Comparison of ENCODE assay signal across 11 mouse cellular contexts in the genomic region with DNA sequence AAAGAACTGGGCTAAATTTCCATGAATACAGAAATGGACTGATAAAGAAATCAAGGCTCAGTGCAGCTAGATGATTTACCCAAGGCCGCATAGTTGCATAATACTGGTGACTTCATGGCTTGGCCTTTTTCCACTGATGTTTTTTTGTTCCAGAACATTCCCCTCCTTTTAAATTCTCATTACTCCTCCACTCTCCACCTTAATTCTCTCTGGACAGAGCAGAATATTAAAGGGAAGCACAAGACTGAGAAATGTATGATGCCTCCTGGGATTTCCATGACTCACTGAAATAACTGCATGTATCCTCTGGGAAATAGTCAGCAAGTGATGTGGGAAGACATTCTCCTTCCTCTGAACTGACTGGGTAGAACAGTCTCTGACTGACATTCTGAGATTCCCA.
DNase-seq lines count a peak whose midpoint lies in the region; ATAC-seq and TF ChIP-seq lines count a peak whose summit lies in the region.
"Had no signal": no experiment of that assay in that cellular context is flagged by ENCODE, and none has a peak within 500 bp of the region (broad histone marks: within the 10 kb centered on the region; RNA-seq: fewer than 3 reads in every experiment).

No protein-coding gene starts in this region.

- peak overlapping the region; percentile 38; the same call in 1 of the 2 replicates for H3K27ac ChIP-seq in gastrocnemius, adult 2 months
- no peak overlapping the region for H3K27ac ChIP-seq in forebrain, postnatal 0 days (ENCODE audit: low read depth, low read length)
- H3K27ac ChIP-seq: hindbrain, embryonic 14.5 days; kidney, embryonic 15.5 days had no signal

- no peaks in the 10 kb centered on the region for H3K4me1 ChIP-seq in forebrain, postnatal 0 days (ENCODE audit: insufficient read depth)
- H3K4me1 ChIP-seq: kidney, embryonic 15.5 days had no signal

- no peak overlapping the region for H3K4me3 ChIP-seq in gastrocnemius, adult 2 months
- H3K4me3 ChIP-seq in myocyte = no peak overlapping the region
- H3K4me3 ChIP-seq in forebrain, postnatal 0 days (ENCODE audit: low read depth, low read length) = no peak overlapping the region
- H3K4me3 ChIP-seq: kidney, embryonic 15.5 days had no signal

- H3K36me3 ChIP-seq in myocyte (ENCODE audit: control insufficient read depth, insufficient read depth) = no peaks in the 10 kb centered on the region
- no peaks in the 10 kb centered on the region for H3K36me3 ChIP-seq in forebrain, postnatal 0 days (ENCODE audit: insufficient read depth)
- H3K36me3 ChIP-seq: kidney, embryonic 15.5 days had no signal

- no peak overlapping the region for H3K4me2 ChIP-seq in myocyte (ENCODE audit: low read depth)
- H3K4me2 ChIP-seq in forebrain, postnatal 0 days (ENCODE audit: low read depth) = no peak overlapping the region
- H3K4me2 ChIP-seq: hindbrain, embryonic 14.5 days; kidney, embryonic 15.5 days; liver, embryonic 11.5 days had no signal

- DNase-seq in gastrocnemius, adult 2 months = peak; percentile 21
- no peak for DNase-seq in gastrocnemius, postnatal 14 days
- peak; percentile 13 for DNase-seq in urinary bladder, postnatal 14 days (ENCODE audit: low spot score)
- DNase-seq in urinary bladder, adult 2 months (ENCODE audit: low spot score) = no peak
- peak; percentile 72 for DNase-seq in fibroblast of lung, adult 2 months (ENCODE audit: low read depth)
- no peak for DNase-seq in B cell, adult 2 months
- DNase-seq in forebrain, postnatal 0 days = no peak

- WGBS in forebrain, postnatal 0 days = 76% methylated on average over 1 of the region's 1 CpGs

- H3K9ac ChIP-seq in forebrain, postnatal 0 days = no peak overlapping the region
- H3K9ac ChIP-seq: hindbrain, embryonic 14.5 days; kidney, embryonic 15.5 days had no signal

- no peak for TF ChIP-seq CTCF in gastrocnemius, adult 2 months (IDR thresholded peaks at IDR 0.05)
- TF ChIP-seq CTCF in forebrain, postnatal 0 days (IDR thresholded peaks at IDR 0.05; ENCODE audit: low read depth) = no peak

- H3K9me3 ChIP-seq in forebrain, postnatal 0 days (ENCODE audit: low read length) = no peaks in the 10 kb centered on the region
- H3K9me3 ChIP-seq: kidney, embryonic 15.5 days had no signal

- intact Hi-C loops in gastrocnemius, adult 2 months (cut with DNase I) = no loop called here
- intact Hi-C loops in gastrocnemius, postnatal 14 days (cut with DNase I; ENCODE audit: low total_unique reads) = no loop called here

- no peak overlapping the region for H3ac ChIP-seq in myocyte (ENCODE audit: control insufficient read depth, insufficient read length)

- no peak for ATAC-seq in forebrain, postnatal 0 days

- no peaks in the 10 kb centered on the region for H3K27me3 ChIP-seq in myocyte (ENCODE audit: control insufficient read depth, insufficient read depth, insufficient read length)
- H3K27me3 ChIP-seq in forebrain, postnatal 0 days (ENCODE audit: insufficient read depth, low read length) = no peaks in the 10 kb centered on the region
- H3K27me3 ChIP-seq: kidney, embryonic 15.5 days had no signal

- H3K79me2 ChIP-seq in myocyte (ENCODE audit: control insufficient read depth, insufficient read depth) = no peaks in the 10 kb centered on the region

- TF ChIP-seq POLR2A in myocyte (IDR thresholded peaks at IDR 0.05; ENCODE audit: insufficient read length, low read depth) = no peak

TF ChIP-seq in myocyte, 11 proteins besides CTCF, POLR2A, EP300 and RAD21:
- TF ChIP-seq CEBPB (IDR thresholded peaks at IDR 0.05; ENCODE audit: insufficient read depth, poor library complexity, severe bottlenecking) = peak; percentile 95
- TF ChIP-seq E2F4 (IDR thresholded peaks at IDR 0.05; ENCODE audit: insufficient read depth) = no peak
TF ChIP-seq in myocyte: peak in this region for 1.

Comparison
In these comparisons a context has a peak if more than half of its experiments do, and no peak if none do; other contexts are left out.
1. DNase-seq: peak in gastrocnemius, adult 2 months (single experiment), urinary bladder, postnatal 14 days (single experiment) and fibroblast of lung, adult 2 months (single experiment); none in gastrocnemius, postnatal 14 days (single experiment), urinary bladder, adult 2 months (single experiment), B cell, adult 2 months (0 of 2) and forebrain, postnatal 0 days (single experiment).